Mouse (Mus musculus) heart, postnatal 0 days (tissue): ENCODE data around the gene Col6a2. TPM values are rescaled to one million over a fixed set of nuclear protein-coding genes. Genes with fewer than 3 reads are reported as not detected.
A peak's percentile ranks its signal among the peaks of the same experiment; 100 is the strongest.

Experiments used
- ATAC-seq: fragments of 200-750 bp; cut with Nextera tagmentation; 2 replicates; pipeline ENCODE4 v1.8.0; 2017; ENCODE audit warnings: low read depth, moderate number of reproducible peaks, moderate library complexity; ENCODE audit not compliant: insufficient read depth
- DNase-seq: peaks from one replicate; pipeline ENCODE4 v3.0.0-alpha.2; 2016; ENCODE audit warnings: low spot score
- H3K27ac ChIP-seq: fragments of 300-500 bp; sonication (generic); 2 replicates; pipeline ENCODE4 v1.5.1; 2014; ENCODE audit warnings: low read depth, mild to moderate bottlenecking
- H3K27me3 ChIP-seq: fragments of 300-500 bp; sonication (generic); 2 replicates; pipeline ENCODE4 v1.6.1; 2014; ENCODE audit warnings: low read length, mixed read lengths; ENCODE audit not compliant: control insufficient read depth, insufficient read depth
- H3K36me3 ChIP-seq: fragments of 300-500 bp; sonication (generic); replicated peaks from 2 replicates; pipeline ENCODE4 v1.6.1; 2014; ENCODE audit warnings: low read length, mixed read lengths; ENCODE audit not compliant: control insufficient read depth, insufficient read depth
- H3K4me1 ChIP-seq: fragments of 300-500 bp; sonication (generic); 2 replicates; pipeline ENCODE4 v1.6.1; 2014; ENCODE audit warnings: antibody characterized with exemption; ENCODE audit not compliant: control insufficient read depth, insufficient read depth
- H3K4me2 ChIP-seq: fragments of 300-500 bp; sonication (generic); 2 replicates; pipeline ENCODE4 v1.6.1; 2014; ENCODE audit warnings: low read depth, mild to moderate bottlenecking, low read length, moderate library complexity
- H3K4me3 ChIP-seq: fragments of 300-500 bp; sonication (generic); 2 replicates; pipeline ENCODE4 v1.5.1; 2014; ENCODE audit warnings: low read depth, low read length
- H3K9ac ChIP-seq: fragments of 300-500 bp; sonication (generic); replicated peaks from 2 replicates; pipeline ENCODE4 v1.6.1; 2014; ENCODE audit warnings: low read depth, low read length, mixed read lengths
- H3K9me3 ChIP-seq: fragments of 300-500 bp; sonication (generic); replicated peaks from 2 replicates; pipeline ENCODE4 v1.6.1; 2016; ENCODE audit warnings: low read length; ENCODE audit not compliant: control insufficient read depth
- CTCF ChIP-seq: IDR thresholded peaks from 2 replicates; pipeline ENCODE4 v1.5.1; 2016; ENCODE audit warnings: antibody characterized with exemption, control low read depth, low read depth
- EP300 ChIP-seq: IDR thresholded peaks from 2 replicates; pipeline ENCODE4 v1.6.1; 2016; ENCODE audit warnings: antibody characterized with exemption, low read depth
- WGBS: fragments of 180-500 bp; shearing (Covaris S2); extraction: QIAGEN DNeasy Blood & Tissue Kit; methylation state at CpG from one replicate; pipeline ENCODE4 v1.1.7; 2014; 5-methylcytosine and 5-hydroxymethylcytosine counted together
- polyA plus RNA-seq: library from polyadenylated mRNA; unstranded; fragments of >200 nt; fragmentation: Nextera tagmentation; extraction: Ambion mirVana; gene quantifications from 2 replicates; pipeline ENCODE4 v1.2.1, GENCODE M21; 2015
- total RNA-seq: library from RNA; depleted of rRNA; stranded (reverse); fragments of >200 nt; gene quantifications from 2 replicates; pipeline ENCODE4 v1.2.3, GENCODE M21; 2014; ENCODE audit warnings: low replicate concordance

Gene Col6a2
- total and polyA plus RNA-seq, 2 experiments from 2014 or later: 72.4 to 156 TPM

DNA sequence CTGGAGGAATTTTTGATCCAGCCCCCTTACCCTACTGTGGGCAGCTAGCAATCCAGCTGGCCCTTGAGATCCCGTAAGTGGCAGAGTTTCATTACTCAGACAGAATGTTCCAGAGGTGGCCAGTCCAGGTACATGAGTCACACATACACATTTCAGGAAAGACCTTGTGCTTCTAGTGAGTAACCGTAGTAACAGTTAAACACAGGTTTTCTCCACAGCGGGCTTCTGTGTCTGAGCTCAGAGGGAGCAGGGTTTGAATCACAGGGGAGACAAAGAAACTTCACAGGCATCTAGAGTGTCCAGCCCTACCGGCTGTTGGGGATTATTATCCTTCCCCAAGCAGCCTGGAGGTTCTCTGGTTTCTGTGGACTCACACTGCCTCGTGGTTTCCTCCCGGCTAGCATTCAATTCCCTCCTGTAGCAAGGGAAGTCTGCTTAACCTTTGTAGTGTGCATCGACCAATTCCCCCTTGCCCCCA lies 10.7 kb upstream of the Col6a2 start:
- Histone ChIP-seq H3K27ac (peak overlapping the region; percentile 33; the same call in 1 of the 2 replicates), H3K4me3 (no peak overlapping the region), H3K4me2 (no peak overlapping the region), H3K9me3 (no peaks in the 10 kb centered on the region), H3K36me3 (no peaks in the 10 kb centered on the region), H3K27me3 (no peaks in the 10 kb centered on the region), H3K4me1 (peaks cover 10% of the 10 kb centered on the region; the same call in 1 of the 2 replicates), H3K9ac (no peak overlapping the region)
- no peak; the same call in 1 of the 2 replicates for ATAC-seq
- TF ChIP-seq EP300 (no peak), CTCF (no peak)
- DNase-seq: no peak
- WGBS: 42% methylated on average over 7 of the region's 7 CpGs

DNA sequence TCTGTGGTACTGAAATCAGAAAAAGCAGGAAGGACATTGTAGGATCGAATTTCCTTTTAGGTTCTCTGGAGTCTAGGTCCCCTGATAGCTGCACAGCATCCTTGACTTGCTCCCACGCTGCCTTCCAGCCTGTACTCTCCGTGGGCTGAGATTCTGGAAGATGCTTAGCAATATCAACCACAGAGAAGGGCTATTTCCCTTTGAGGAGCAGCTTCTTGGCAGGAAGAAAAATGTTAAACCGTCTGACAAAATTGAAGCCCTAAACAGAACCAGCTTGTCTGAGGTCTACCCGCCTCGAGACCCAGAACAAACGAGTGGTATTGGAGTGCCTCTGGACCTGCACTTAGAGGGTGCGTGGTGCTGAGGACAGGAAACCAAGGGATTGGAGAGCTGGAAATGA lies 9.2 kb upstream of the Col6a2 start:
- Histone ChIP-seq H3K9ac (no peak overlapping the region), H3K4me3 (no peak overlapping the region), H3K36me3 (no peaks in the 10 kb centered on the region), H3K27me3 (no peaks in the 10 kb centered on the region), H3K27ac (no peak overlapping the region; the same call in 1 of the 2 replicates), H3K9me3 (no peaks in the 10 kb centered on the region), H3K4me1 (peaks cover 10% of the 10 kb centered on the region; the same call in 1 of the 2 replicates), H3K4me2 (no peak overlapping the region)
- DNase-seq: no peak
- ATAC-seq: no peak
- 58% methylated on average over 8 of the region's 8 CpGs for WGBS
- no peak for TF ChIP-seq CTCF
- TF ChIP-seq EP300: no peak

DNA sequence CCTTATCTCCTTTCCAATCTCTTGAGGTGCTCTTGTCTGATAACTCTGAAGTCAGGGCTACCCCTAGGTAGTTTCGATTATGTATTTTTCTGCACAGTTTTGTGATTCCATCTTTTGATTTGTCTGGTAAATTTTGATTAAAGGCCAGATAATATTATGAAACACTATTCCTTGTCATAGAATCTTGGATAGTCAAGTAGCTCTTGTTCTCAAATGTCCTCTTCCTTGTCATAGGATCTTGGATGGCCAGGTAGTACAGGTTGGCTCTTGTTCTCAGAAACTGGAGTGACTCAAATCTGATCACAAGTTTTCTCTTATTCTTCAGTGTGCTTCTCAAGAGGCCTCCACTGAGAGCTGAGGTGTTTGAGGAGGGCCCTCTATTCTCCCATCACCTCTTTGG lies 7.2 kb upstream of the Col6a2 start:
- TF ChIP-seq CTCF (no peak), EP300 (no peak)
- Histone ChIP-seq H3K27me3 (no peaks in the 10 kb centered on the region), H3K9ac (no peak overlapping the region), H3K9me3 (no peaks in the 10 kb centered on the region), H3K36me3 (no peaks in the 10 kb centered on the region), H3K4me1 (peaks cover 10% of the 10 kb centered on the region; the same call in 1 of the 2 replicates), H3K27ac (no peak overlapping the region), H3K4me2 (no peak overlapping the region), H3K4me3 (no peak overlapping the region)
- DNase-seq (no peak), ATAC-seq (no peak)
- 86% methylated on average over 1 of the region's 1 CpGs for WGBS

DNA sequence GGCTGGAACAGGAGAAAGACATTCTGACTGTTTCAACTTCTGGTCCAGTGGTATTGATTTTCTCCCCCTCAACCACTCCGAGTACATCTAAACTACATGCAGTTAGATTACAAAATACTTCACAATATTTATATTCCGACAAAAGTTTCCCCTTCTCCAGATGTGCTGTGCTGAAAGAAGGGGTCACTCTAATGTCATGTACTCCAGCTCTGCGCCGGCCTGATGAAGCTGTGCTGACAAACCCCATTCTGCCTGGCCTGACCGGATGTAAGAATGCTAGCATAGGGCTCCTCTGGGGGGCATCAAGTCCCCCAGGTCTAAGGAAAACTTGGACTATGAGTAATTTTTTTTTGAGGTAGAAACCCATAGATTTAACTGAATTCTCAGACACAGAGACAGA lies 4.3 kb upstream of the Col6a2 start:
- Histone ChIP-seq H3K9me3 (no peaks in the 10 kb centered on the region), H3K27ac (no peak overlapping the region), H3K9ac (no peak overlapping the region), H3K36me3 (no peaks in the 10 kb centered on the region), H3K4me1 (0 out of 2 replicates have a peak, but pooled peaks cover 2% of the 10 kb centered on the region), H3K4me2 (no peak overlapping the region), H3K27me3 (no peaks in the 10 kb centered on the region), H3K4me3 (no peak overlapping the region)
- no peak for TF ChIP-seq CTCF
- no peak for TF ChIP-seq EP300
- 81% methylated on average over 5 of the region's 5 CpGs for WGBS
- ATAC-seq: no peak
- no peak for DNase-seq

DNA sequence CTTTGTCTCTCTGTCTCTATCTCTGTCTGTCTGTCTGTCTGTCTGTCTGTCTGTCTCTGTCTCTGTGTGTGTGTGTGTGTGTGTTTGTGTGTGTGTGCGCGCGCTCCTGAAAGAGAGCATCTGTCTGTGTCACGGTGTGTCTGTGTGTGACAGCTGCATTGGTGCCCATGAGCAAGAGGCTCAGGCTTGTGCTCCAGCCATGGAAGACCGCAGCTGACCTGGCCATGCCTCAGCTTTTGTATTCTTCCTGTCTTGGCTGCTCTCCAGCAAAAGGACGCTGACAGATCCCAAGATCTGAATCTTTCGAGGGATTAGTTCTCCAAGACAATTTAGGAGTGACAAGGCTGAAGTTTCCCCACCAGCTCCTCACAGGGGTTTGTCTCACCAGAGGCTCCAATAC lies 1.5 kb upstream of the Col6a2 start:
- TF ChIP-seq CTCF (no peak), EP300 (no peak)
- Histone ChIP-seq H3K4me1 (0 out of 2 replicates have a peak, but pooled peaks cover 2% of the 10 kb centered on the region), H3K4me3 (no peak overlapping the region), H3K36me3 (no peaks in the 10 kb centered on the region), H3K9me3 (no peaks in the 10 kb centered on the region), H3K27me3 (no peaks in the 10 kb centered on the region), H3K9ac (no peak overlapping the region), H3K4me2 (no peak overlapping the region), H3K27ac (no peak overlapping the region)
- WGBS: 72% methylated on average over 7 of the region's 7 CpGs
- no peak for ATAC-seq
- DNase-seq: no peak

DNA sequence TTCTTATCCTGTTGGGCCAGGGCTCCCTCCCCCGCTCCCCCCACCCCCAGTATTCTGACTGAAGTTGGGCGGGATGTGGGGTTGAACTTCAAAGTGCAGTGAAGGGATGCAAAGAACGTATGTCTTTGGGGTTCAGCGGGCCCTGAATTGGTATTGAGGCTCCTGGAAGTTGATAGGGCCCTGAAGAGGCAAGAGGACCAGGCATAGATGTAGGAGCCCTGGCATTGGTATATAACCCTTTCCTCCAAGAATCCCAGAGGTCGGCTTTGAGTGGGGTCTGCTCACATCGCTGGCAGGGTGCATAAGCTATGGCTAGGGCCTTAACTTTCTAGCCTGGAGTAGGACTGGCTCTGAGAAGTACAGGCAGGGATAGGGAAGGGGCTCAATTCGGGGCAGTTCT lies 304 bp upstream of the Col6a2 start:
- H3K4me2 ChIP-seq: peak overlapping the region; percentile 57
- 0 out of 2 replicates have a peak, but pooled peaks cover 2% of the 10 kb centered on the region for H3K4me1 ChIP-seq
- H3K9me3 ChIP-seq: no peaks in the 10 kb centered on the region
- no peak for DNase-seq
- 32% methylated on average over 5 of the region's 7 CpGs for WGBS
- H3K27ac ChIP-seq: no peak overlapping the region; the same call in 1 of the 2 replicates
- H3K4me3 ChIP-seq: peak overlapping the region; percentile 50
- no peak for TF ChIP-seq EP300
- TF ChIP-seq CTCF: no peak
- no peaks in the 10 kb centered on the region for H3K27me3 ChIP-seq
- no peak; the same call in 1 of the 2 replicates for ATAC-seq
- H3K9ac ChIP-seq: no peak overlapping the region
- H3K36me3 ChIP-seq: no peaks in the 10 kb centered on the region
